Mouse (Mus musculus) cerebellum, adult 9-11 months (tissue): ENCODE measurements around the gene Bmf.

ENCODE experiments used
- DNase-seq: peaks from one replicate; pipeline ENCODE4 v3.0.0; 2022

The Bmf gene

GRCm38 (mm10) chr2:118543893-118544799, 5.3 kb downstream of the Bmf start:
- peak; percentile 89 for DNase-seq

DNA sequence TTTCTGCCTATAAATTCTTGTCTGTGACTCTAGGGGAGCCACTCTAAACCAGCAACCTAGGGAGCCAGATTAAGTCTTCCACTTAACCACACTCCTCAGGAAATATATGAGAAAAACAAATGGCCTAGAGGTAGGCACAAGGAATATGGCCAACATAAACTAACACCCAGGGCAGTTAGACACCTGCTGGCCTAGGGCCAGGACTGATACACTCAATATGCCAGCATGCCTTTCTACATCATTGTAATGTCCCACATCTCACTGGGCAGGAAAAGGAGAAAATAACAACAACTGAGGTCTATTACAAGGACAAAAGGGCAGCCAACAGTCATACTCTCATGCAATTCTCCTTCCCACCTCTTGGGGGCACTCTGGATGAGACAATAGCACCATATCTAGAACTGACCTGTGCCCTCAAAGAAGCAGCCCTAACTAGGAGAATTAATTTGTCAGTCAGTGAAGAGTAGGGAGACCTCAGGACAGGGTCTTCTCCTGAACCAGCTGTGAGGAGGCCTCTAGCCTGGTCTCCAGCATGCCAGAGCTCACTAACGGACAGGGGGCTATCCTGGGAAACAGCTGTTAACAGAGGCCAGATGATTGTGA, 6.4 kb downstream of the Bmf start:
- peak; percentile 46 for DNase-seq

- DNase-seq = peak; percentile 25
Measured at GRCm38 (mm10) chr2:118541716-118542115, 7.8 kb downstream of the Bmf start.

DNA sequence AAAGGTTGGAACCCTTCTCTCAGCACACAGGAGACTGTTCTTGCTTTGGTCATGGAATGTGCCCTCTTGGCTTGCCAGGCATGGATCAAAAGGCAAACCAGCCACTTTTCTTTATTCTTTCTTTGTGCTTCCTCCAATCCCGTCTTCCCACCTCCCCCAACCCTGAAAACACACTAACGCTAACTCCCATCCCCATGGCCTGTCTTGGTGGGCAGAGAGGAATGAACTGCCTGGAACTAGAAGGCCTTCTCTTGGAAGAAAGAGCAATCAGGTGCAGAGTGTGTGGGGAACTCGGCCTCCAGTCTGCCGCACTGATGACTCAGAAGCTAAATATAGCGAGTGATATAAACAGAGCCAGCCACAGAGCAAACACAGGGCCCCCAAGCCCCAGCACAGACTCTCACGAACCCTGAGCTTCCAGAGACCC, 8.8 kb downstream of the Bmf start:
- peak; percentile 76 for DNase-seq

GRCm38 (mm10) chr2:118539881-118540516, 9.5 kb downstream of the Bmf start:
- DNase-seq = peak; percentile 34

DNA sequence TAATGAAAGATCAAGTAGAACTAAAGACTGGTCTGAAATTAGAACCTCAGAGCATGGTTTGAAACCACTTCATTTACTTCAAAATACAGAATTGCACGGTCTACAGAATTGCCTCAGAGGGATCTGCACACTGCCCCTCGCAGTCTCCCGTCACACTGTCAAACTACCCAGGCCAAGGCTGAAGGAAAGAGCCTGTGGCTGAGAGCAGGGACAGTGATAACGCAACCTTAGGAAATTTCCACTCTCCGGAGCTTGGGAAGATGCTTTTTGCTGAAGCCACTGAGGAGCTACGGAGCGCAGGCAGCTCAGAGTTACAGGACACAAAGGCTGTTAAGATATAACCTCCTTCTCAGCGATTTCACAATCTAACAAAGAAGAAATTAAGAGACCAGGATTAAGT, 10.4 kb downstream of the Bmf start:
- no peak for DNase-seq

- DNase-seq = no peak
Measured at GRCm38 (mm10) chr2:118537226-118537625, 12.3 kb downstream of the Bmf start.

DNA sequence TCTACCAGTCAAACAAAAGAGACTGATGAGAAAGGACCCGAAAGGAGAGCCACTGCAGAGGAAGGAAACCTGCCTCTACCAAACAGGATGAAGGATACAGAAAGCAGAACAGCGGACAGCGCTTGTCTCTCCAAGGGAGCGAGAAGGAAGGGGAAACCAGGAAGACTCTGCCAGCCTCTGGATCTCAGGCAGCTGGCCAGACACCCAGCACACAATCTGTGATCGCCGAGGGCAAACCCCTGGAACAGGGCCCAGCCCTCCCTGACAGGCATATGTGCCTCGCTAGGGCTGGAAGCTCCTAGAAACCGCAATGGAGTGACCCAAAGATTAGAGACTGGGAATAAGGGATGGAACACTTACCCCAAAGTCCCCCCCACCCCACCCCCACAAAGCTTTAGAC, 12.9 kb downstream of the Bmf start:
- DNase-seq = peak; percentile 45

GRCm38 (mm10) chr2:118536111-118536510, 13.4 kb downstream of the Bmf start:
- no peak for DNase-seq

DNA sequence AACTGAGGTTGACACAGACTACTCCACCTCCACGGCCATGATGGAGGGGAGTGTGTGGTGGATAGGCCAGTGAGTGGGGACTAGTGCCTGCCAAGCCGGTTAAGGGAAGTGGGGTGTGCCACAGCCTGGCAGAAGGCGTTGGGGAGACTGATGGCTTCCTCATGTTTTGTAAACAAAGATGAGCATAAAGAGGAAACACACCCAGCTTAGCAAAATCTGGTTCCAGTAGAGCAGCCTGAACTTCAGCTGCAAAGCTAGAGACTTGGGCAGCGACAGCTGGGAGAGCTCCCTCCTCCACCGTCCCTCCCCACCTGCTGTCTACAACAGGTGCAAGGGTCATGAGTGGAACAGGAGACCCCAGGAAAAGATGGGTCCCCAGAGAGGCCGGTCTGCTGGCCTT, 15.5 kb downstream of the Bmf start:
- no peak for DNase-seq

- DNase-seq = no peak
Measured at GRCm38 (mm10) chr2:118532855-118533675, 16.4 kb downstream of the Bmf start.

GRCm38 (mm10) chr2:118532401-118532800, 17.1 kb downstream of the Bmf start:
- no peak for DNase-seq

DNA sequence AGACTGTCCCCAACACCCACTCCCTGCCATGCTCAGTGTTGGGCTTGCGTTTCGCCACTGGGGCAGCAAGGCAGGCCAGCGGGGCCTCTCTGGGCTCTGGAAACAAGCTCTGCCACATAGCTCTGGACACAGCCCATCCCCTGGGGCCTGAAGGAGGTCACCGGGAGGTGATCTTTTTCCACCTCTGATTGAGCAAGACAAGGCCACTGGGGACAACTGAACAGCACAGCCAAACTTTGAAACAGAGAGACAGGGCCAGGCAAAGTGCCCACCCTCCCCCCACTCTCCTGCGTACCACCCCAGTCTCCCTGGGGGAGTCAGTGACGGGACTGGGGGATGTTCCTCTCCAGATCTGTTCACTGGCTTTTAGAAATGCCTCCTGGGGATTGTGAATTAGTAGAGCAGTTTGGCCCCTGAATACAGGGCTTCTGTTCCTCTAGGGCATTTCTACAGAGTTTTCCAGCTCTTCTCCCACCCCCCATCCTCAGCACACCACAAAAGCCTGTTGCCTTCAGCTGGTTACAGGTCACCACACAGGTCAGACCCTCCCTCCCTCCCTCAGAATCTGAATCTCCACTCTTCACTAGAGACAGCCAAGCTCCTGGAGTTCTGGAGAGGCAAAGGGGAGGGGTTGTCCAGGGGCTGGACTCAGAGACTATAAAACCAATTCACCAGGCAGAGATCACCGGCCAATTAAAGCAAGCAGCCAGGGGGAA, 19.9 kb downstream of the Bmf start:
- DNase-seq = no peak

DNA sequence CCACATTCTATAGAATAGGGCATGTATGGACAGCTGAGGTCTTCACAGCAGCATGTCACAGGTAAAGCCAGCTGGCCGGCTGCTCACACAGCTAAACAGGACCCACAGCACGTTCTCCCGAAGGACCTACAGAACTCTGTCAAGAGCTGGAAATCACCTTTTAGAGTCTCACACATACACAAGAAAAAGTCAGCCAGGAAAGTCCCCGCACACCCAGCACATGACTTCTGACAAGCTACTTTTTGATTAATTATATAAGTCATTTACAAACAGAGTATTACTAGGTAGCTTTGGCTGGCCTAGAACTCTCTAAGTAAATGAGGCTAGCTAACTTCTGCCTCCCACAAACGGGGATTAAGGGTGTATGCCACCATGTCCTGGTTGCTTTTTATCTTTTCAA, 22.9 kb downstream of the Bmf start:
- no peak for DNase-seq

DNA sequence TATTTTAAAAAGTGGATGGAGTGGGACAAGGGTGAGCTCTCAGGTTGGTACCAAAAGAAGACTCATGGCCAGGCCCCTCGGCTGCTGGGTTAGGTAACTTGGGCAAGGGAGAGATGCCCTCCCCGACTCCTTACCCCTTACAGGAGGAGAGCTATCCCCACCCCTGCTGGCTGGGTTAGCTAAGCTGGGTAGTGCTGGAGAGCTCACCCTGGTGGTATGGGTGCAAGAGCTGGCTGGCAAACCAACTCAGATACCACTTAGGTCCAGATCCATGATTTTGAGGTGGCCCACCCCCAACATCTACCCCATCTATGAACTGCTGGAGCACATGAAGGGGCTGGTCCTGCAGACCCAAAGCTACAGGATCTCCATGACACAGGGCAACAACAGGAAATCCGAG, 24.7 kb downstream of the Bmf start:
- no peak for DNase-seq

GRCm38 (mm10) chr2:118523163-118523730, 26.2 kb downstream of the Bmf start:
- no peak for DNase-seq

DNA sequence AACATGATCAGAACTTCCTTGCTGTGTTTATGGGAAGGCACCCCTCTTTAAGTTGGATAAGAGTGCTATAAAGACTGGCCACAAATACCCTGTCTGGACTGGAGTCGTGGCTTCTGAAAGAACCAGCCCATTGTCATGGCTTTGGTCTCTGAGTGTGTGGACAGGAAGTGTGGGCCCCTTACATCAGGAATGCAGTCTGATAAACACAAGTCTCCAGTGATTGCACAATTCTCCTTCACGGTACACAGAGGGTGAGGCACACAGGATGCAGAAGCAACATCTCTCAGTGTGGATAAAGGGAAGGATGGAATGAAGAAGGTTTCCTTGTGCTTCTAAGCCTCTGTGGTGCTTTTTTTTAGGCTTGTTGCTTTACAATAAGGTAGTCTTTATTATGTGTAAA, 27.2 kb downstream of the Bmf start:
- DNase-seq = no peak

DNA sequence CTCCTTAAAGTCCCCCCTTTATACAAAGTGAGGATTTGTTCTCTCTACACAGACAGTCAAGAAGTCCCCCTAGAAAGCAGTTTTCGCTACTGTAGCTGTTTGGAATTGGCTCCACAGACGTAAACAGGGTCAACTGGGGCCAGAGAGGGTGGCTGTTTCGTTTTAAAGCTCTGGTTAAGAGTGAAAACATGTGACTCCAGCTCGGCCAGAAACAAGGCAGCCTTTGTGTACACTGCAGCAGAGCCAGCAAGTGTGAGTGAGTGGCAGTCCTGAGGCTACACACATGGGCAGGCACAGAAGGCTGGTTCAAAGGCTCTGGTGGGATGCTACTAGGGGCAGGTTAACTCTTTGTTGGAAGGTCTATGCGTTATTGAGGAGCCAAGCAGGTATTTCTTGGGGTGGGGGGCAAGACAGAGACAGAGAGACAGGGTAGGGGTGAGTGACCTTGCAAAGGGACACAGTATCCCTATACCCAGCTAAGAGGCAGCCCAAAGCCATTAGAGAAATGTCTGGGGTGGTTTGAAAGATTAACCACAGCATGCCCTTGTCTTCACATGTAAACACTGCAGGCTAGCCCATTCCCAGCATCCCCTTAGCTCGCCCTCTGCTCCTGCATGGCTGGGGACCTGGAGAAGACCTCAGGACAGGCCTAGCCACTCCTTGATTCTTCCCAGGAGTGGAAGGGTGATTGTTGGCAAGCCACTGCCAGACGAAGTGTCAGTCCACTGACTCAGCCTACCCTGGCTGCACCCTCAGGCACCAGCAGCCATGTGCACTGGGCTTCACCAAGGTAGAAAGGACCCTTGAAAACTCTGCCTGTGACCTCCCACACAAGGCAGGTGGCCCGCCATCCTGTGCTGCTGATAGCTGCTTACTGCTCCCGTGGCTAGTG, 29.2 kb downstream of the Bmf start:
- DNase-seq = no peak

GRCm38 (mm10) chr2:118512418-118513377, 36.8 kb downstream of the Bmf start:
- DNase-seq = no peak
